Mouse (Mus musculus) stomach, embryonic 14.5 days (tissue): ENCODE measurements around the gene Tgm7. TPM values are rescaled to one million over a fixed set of nuclear protein-coding genes. Genes with fewer than 3 reads are reported as not detected.

Experiments
- ATAC-seq: fragments of 200-750 bp; cut with Nextera tagmentation; 2 replicates; pipeline ENCODE4 v1.8.0; 2017; ENCODE audit warnings: low read depth, moderate TSS enrichment; ENCODE audit not compliant: insufficient number of reproducible peaks, insufficient read depth, low FRiP score
- H3K27ac ChIP-seq: fragments of 300-500 bp; sonication (generic); 2 replicates; pipeline ENCODE4 v1.5.1; 2014; ENCODE audit warnings: mild to moderate bottlenecking, low read length, moderate library complexity, mixed read lengths
- H3K27me3 ChIP-seq: fragments of 300-500 bp; sonication (generic); 2 replicates; pipeline ENCODE4 v1.6.1; 2014; ENCODE audit warnings: low read length, control low read depth, mixed read lengths; ENCODE audit not compliant: control insufficient read depth, insufficient read depth
- H3K36me3 ChIP-seq: fragments of 300-500 bp; sonication (generic); 2 replicates; pipeline ENCODE4 v1.6.1; 2014; ENCODE audit warnings: mild to moderate bottlenecking, control low read depth, low read length, moderate library complexity, mixed read lengths; ENCODE audit not compliant: control insufficient read depth, insufficient read depth
- H3K4me1 ChIP-seq: fragments of 300-500 bp; sonication (generic); 2 replicates; pipeline ENCODE4 v1.6.1; 2014; ENCODE audit warnings: low read length, control low read depth, mixed read lengths; ENCODE audit not compliant: control insufficient read depth, insufficient read depth
- H3K4me2 ChIP-seq: fragments of 300-500 bp; sonication (generic); replicated peaks from 2 replicates; pipeline ENCODE4 v1.6.1; 2014; ENCODE audit warnings: low read depth, low read length, control low read depth
- H3K4me3 ChIP-seq: fragments of 300-500 bp; sonication (generic); 2 replicates; pipeline ENCODE4 v1.5.1; 2014; ENCODE audit warnings: low read depth, low read length, control low read depth
- H3K9ac ChIP-seq: fragments of 300-500 bp; sonication (generic); replicated peaks from 2 replicates; pipeline ENCODE4 v1.6.1; 2014; ENCODE audit warnings: low read depth, mild to moderate bottlenecking, control low read depth, low read length, moderate library complexity, mixed read lengths
- H3K9me3 ChIP-seq: fragments of 300-500 bp; sonication (generic); 2 replicates; pipeline ENCODE4 v1.6.1; 2016; ENCODE audit warnings: low read depth, low read length, control low read depth; ENCODE audit not compliant: control insufficient read depth
- WGBS: fragments of 180-500 bp; shearing (Covaris S2); extraction: QIAGEN DNeasy Blood & Tissue Kit; methylation state at CpG from one replicate; pipeline ENCODE4 v1.1.7; 2014; 5-methylcytosine and 5-hydroxymethylcytosine counted together
- polyA plus RNA-seq: library from polyadenylated mRNA; unstranded; fragments of >200 nt; fragmentation: Nextera tagmentation; extraction: Ambion mirVana; gene quantifications from 2 replicates; pipeline ENCODE4 v1.2.1, GENCODE M21; 2014

Tgm7 gene
- polyA plus RNA-seq = 0.20 TPM in 1 of 2 replicates, not detected in the other

DNA sequence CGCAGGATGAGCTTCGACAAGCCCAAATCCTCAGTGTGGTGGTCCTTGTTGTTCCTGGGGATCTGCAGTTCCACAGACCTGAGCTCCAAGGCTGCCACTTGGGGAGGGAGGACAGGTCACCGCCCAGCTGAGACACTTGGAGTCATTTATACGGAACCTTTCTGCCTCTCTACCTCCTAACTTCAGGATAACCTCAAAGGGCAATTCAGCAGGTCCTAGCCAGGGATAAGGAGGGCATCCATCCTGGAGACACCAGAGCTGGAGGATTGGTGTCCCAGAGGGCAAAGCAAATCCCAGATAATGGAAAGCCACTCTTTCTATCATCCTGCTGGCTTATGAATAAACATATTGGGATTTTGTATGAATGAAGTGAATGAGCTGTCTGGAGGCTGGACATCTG, at the start of gene Tgm7:
Gene Tgm7, minus strand, starts transcription at position 101 of the 400 bp plus-strand sequence.
- Histone ChIP-seq H3K9ac (no peak within 1 kb of the TSS), H3K36me3 (no peaks in the 10 kb centered on the region), H3K27ac (no peak within 1 kb of the TSS), H3K4me1 (no peaks in the 10 kb centered on the region), H3K9me3 (no peaks in the 10 kb centered on the region), H3K27me3 (no peaks in the 10 kb centered on the region), H3K4me2 (no peak within 1 kb of the TSS), H3K4me3 (no peak within 1 kb of the TSS)
- ATAC-seq = no peak
- whole genome bisulfite sequencing = 80% methylated on average over 4 of the region's 4 CpGs

DNA sequence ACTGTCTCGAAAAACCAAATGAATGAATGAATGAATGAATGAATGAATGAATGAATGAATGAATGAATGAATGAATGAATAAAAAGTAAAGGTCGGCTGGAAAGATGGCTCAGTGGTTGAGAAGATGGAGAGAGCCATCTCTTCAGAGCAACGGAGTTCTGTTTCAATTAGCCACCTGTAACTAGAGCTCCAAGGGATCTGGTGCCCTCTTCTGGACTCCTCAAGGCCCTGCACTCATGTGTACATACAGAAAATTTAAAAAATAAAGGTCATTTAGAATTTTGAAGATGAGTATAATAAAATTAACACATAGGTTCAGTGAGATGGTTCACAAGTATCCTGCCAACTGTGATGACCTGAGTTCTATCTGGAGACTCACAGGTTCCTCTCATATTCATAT, 43.5 kb upstream of the Tgm7 start:
- Histone ChIP-seq H3K36me3 (peaks cover 14% of the 10 kb centered on the region), H3K4me3 (no peak overlapping the region), H3K27me3 (no peaks in the 10 kb centered on the region), H3K4me1 (no peaks in the 10 kb centered on the region), H3K4me2 (no peak overlapping the region), H3K9me3 (no peaks in the 10 kb centered on the region), H3K27ac (no peak overlapping the region), H3K9ac (no peak overlapping the region)
- ATAC-seq = no peak
- WGBS = 89% methylated on average over 3 of the region's 3 CpGs

- Histone ChIP-seq H3K27ac (no peak overlapping the region), H3K4me3 (no peak overlapping the region), H3K36me3 (peaks cover 20% of the 10 kb centered on the region), H3K4me2 (no peak overlapping the region), H3K9ac (no peak overlapping the region), H3K4me1 (no peaks in the 10 kb centered on the region), H3K9me3 (no peaks in the 10 kb centered on the region), H3K27me3 (no peaks in the 10 kb centered on the region)
- ATAC-seq = no peak
- 87% methylated on average over 5 of the region's 5 CpGs for WGBS
These were observed 40.1 kb upstream of the Tgm7 start for GRCm38 (mm10) chr2:121149679-121150078.

GRCm38 (mm10) chr2:121142415-121142814, 32.8 kb upstream of the Tgm7 start:
- no peak for ATAC-seq
- Histone ChIP-seq H3K4me1 (peaks cover 15% of the 10 kb centered on the region), H3K27me3 (no peaks in the 10 kb centered on the region), H3K4me2 (no peak overlapping the region), H3K9me3 (0 out of 2 replicates have a peak, but pooled peaks cover 5% of the 10 kb centered on the region), H3K27ac (no peak overlapping the region), H3K36me3 (peaks cover 19% of the 10 kb centered on the region), H3K9ac (no peak overlapping the region), H3K4me3 (no peak overlapping the region)
- 76% methylated on average over 2 of the region's 2 CpGs for WGBS

GRCm38 (mm10) chr2:121141216-121142035, 31.8 kb upstream of the Tgm7 start:
- Histone ChIP-seq H3K36me3 (peaks cover 18% of the 10 kb centered on the region), H3K9ac (peak overlapping the region; percentile 79), H3K4me2 (peak overlapping the region; percentile 96), H3K4me1 (peaks cover 15% of the 10 kb centered on the region), H3K27me3 (no peaks in the 10 kb centered on the region), H3K4me3 (peak overlapping the region; percentile 57), H3K9me3 (0 out of 2 replicates have a peak, but pooled peaks cover 5% of the 10 kb centered on the region), H3K27ac (peak overlapping the region; percentile 98)
- no peak for ATAC-seq
- 69% methylated on average over 16 of the region's 16 CpGs for WGBS

GRCm38 (mm10) chr2:121140018-121140882, 30.7 kb upstream of the Tgm7 start, which contains the start of the genes Adal and Lcmt2:
Gene Adal, plus strand, starts transcription at chr2:121140428.
Gene Lcmt2, minus strand, starts transcription at chr2:121140653.
- peak; percentile 93 for ATAC-seq
- no peaks in the 10 kb centered on the region for H3K27me3 ChIP-seq
- WGBS = under 1% methylated on average over 86 of the region's 87 CpGs
- H3K4me2 ChIP-seq = peak within 1 kb of the TSS; percentile 96
- H3K9ac ChIP-seq = peak within 1 kb of the TSS; percentile 79
- H3K27ac ChIP-seq = peak within 1 kb of the TSS; percentile 98
- H3K36me3 ChIP-seq = peaks cover 12% of the 10 kb centered on the region; the same call in 1 of the 2 replicates
- H3K4me1 ChIP-seq = peaks cover 15% of the 10 kb centered on the region
- 0 out of 2 replicates have a peak, but pooled peaks cover 5% of the 10 kb centered on the region for H3K9me3 ChIP-seq
- H3K4me3 ChIP-seq = peak within 1 kb of the TSS; percentile 57

GRCm38 (mm10) chr2:121139266-121140017, 29.8 kb upstream of the Tgm7 start:
- ATAC-seq = peak; percentile 14; the same call in 1 of the 2 replicates
- Histone ChIP-seq H3K27me3 (no peaks in the 10 kb centered on the region), H3K36me3 (peaks cover 7% of the 10 kb centered on the region; the same call in 1 of the 2 replicates), H3K4me2 (peak overlapping the region; percentile 96), H3K4me1 (peaks cover 15% of the 10 kb centered on the region), H3K27ac (peak overlapping the region; percentile 98), H3K9me3 (0 out of 2 replicates have a peak, but pooled peaks cover 5% of the 10 kb centered on the region), H3K4me3 (peak overlapping the region; percentile 57), H3K9ac (peak overlapping the region; percentile 79)
- 49% methylated on average over 29 of the region's 29 CpGs for WGBS
